Mouse (Mus musculus): ENCODE measurements at regions not wholly inside any gene's neighbourhood (a gene's known extent, or its start where the extent isn't known, plus 50 kb on each side); places are given as distances from the start of the nearest gene placed in this dataset.

GRCm38 (mm10) chr9:49848943-49849342 lies 50.2 kb upstream of the Ncam1 start:
- Histone ChIP-seq H3K4me3 (ENCODE audit: low read depth, low read length) (no peak overlapping the region), H3K36me3 (ENCODE audit: control insufficient read depth, insufficient read depth) (no peaks in the 10 kb centered on the region), H3K9ac (ENCODE audit: low read depth, low read length) (no peak overlapping the region), H3K4me2 (replicated peaks; ENCODE audit: low read depth) (no peak overlapping the region), H3K4me1 (replicated peaks; ENCODE audit: control insufficient read depth, insufficient read depth, low read length) (no peaks in the 10 kb centered on the region), H3K27ac (ENCODE audit: low read depth, low read length) (no peak overlapping the region), H3K27me3 (replicated peaks; ENCODE audit: control insufficient read depth, insufficient read depth, low read length) (no peaks in the 10 kb centered on the region), H3K9me3 (ENCODE audit: control insufficient read depth) (no peaks in the 10 kb centered on the region)
- no peak for TF ChIP-seq CTCF (IDR thresholded peaks at IDR 0.05; ENCODE audit: low read depth)
- no peak for ATAC-seq
- WGBS = 37% methylated on average over 6 of the region's 6 CpGs

Data from intestine, postnatal 0 days (tissue).